Mouse (Mus musculus): ENCODE data around the gene Klra8. TPM values are rescaled to one million over a fixed set of nuclear protein-coding genes. Genes with fewer than 3 reads are reported as not detected.

Klra8 gene
- 1.8 TPM for total RNA-seq (2023)

GRCm38 (mm10) chr6:130129798-130130197 is at the start of gene Klra8:
TSS of gene Klra8 (minus strand) at chr6:130129898.

GRCm38 (mm10) chr6:130067171-130067570 is 62.5 kb downstream of the Klra8 start, which contains the start of gene Klra4:
TSS of gene Klra4 (minus strand) at chr6:130067271.

Other genes starting within 250 kb of the Klra8 start
- not detected for gene Klra5, start 212.2 kb downstream of the Klra8 start, total RNA-seq (2023)
- gene Klra6, start 102.9 kb downstream of the Klra8 start, total RNA-seq (2023), result not detected
- 0.43 TPM for gene Klra4, start 62.6 kb downstream of the Klra8 start, total RNA-seq (2023)
- gene Klra9, start 63.2 kb upstream of the Klra8 start, total RNA-seq (2023), result not detected
- gene Klra7, start 103.4 kb upstream of the Klra8 start, total RNA-seq (2023), result 0.73 TPM
- gene Klra10, start 152.0 kb upstream of the Klra8 start, total RNA-seq (2023), result not detected
- gene Klra3, start 207.7 kb upstream of the Klra8 start, total RNA-seq (2023), result not detected